Mouse (Mus musculus) embryonic facial prominence, embryonic 11.5 days (tissue): ENCODE data around the gene Spdef. TPM values are rescaled to one million over a fixed set of nuclear protein-coding genes. Genes with fewer than 3 reads are reported as not detected.

ENCODE experiments used
- ATAC-seq: fragments of 200-750 bp; cut with Nextera tagmentation; replicated peaks from 2 replicates; pipeline ENCODE4 v1.8.0; 2017; ENCODE audit warnings: low read depth; ENCODE audit not compliant: insufficient number of reproducible peaks, low FRiP score, low TSS enrichment
- DNase-seq: peaks from one replicate; pipeline ENCODE4 v3.0.0-alpha.2; 2015; ENCODE audit warnings: low spot score
- H3K27ac ChIP-seq: fragments of 300-500 bp; sonication (generic); replicated peaks from 2 replicates; pipeline ENCODE4 v1.5.1; 2014; ENCODE audit warnings: mild to moderate bottlenecking, low read depth, low read length, control low read depth
- H3K27me3 ChIP-seq: fragments of 300-500 bp; sonication (generic); 2 replicates; pipeline ENCODE4 v1.6.1; 2014; ENCODE audit warnings: mild to moderate bottlenecking, low read length, moderate library complexity, mixed read lengths; ENCODE audit not compliant: control insufficient read depth, insufficient read depth
- H3K36me3 ChIP-seq: fragments of 300-500 bp; sonication (generic); replicated peaks from 2 replicates; pipeline ENCODE4 v1.6.1; 2014; ENCODE audit warnings: low read depth, mild to moderate bottlenecking, low read length, moderate library complexity, mixed read lengths; ENCODE audit not compliant: control insufficient read depth, insufficient read depth
- H3K4me1 ChIP-seq: fragments of 300-500 bp; sonication (generic); 2 replicates; pipeline ENCODE4 v1.6.1; 2014; ENCODE audit warnings: low read length, mixed read lengths; ENCODE audit not compliant: control insufficient read depth, insufficient read depth
- H3K4me2 ChIP-seq: fragments of 300-500 bp; sonication (generic); 2 replicates; pipeline ENCODE4 v1.6.1; 2014; ENCODE audit warnings: low read depth, mild to moderate bottlenecking, control low read depth, low read length, moderate library complexity
- H3K4me3 ChIP-seq: fragments of 300-500 bp; sonication (generic); 2 replicates; pipeline ENCODE4 v1.5.1; 2014; ENCODE audit warnings: low read depth, low read length, control low read depth
- H3K9ac ChIP-seq: fragments of 300-500 bp; sonication (generic); replicated peaks from 2 replicates; pipeline ENCODE4 v1.6.1; 2014; ENCODE audit warnings: mild to moderate bottlenecking, control low read depth, low read length
- H3K9me3 ChIP-seq: fragments of 300-500 bp; sonication (generic); replicated peaks from 2 replicates; pipeline ENCODE4 v1.6.1; 2016; ENCODE audit warnings: mild to moderate bottlenecking, low read length, inconsistent platforms, mixed read lengths; ENCODE audit not compliant: control insufficient read depth
- WGBS: fragments of 180-500 bp; shearing (Covaris S2); extraction: QIAGEN DNeasy Blood & Tissue Kit; methylation state at CpG from one replicate; pipeline ENCODE4 v1.1.7; 2014; 5-methylcytosine and 5-hydroxymethylcytosine counted together
- polyA plus RNA-seq: library from polyadenylated mRNA; unstranded; fragments of >200 nt; fragmentation: Nextera tagmentation; extraction: Ambion mirVana; gene quantifications from 2 replicates; pipeline ENCODE4 v1.2.1, GENCODE M21; 2014

Spdef gene
- polyA plus RNA-seq, 1 experiment from 2014 or later = not detected

DNA sequence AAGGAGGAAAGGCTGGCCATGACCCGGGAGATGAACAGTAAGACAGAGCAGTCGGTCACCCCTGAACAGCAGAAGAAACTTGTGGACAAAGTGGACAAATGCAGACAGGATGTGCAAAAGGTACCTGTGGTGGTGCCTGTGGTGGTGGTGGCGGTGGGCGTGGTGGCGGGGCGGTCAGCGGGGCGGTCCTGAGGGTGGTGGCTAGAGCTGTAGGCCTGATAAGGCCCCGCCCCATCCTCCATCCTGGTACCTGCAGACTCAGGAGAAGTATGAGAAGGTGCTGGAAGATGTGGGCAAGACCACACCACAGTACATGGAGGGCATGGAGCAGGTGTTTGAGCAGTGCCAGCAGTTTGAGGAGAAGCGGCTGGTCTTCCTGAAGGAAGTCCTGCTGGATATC lies 23.1 kb downstream of the Spdef start:
- Histone ChIP-seq H3K9me3 (no peaks in the 10 kb centered on the region), H3K27me3 (peaks cover 5% of the 10 kb centered on the region; the same call in 1 of the 2 replicates), H3K4me2 (no peak overlapping the region), H3K9ac (no peak overlapping the region), H3K36me3 (no peaks in the 10 kb centered on the region), H3K4me3 (no peak overlapping the region), H3K4me1 (no peaks in the 10 kb centered on the region; the same call in 1 of the 2 replicates), H3K27ac (no peak overlapping the region)
- 24% methylated on average over 10 of the region's 10 CpGs for WGBS
- DNase-seq = no peak
- ATAC-seq = no peak

DNA sequence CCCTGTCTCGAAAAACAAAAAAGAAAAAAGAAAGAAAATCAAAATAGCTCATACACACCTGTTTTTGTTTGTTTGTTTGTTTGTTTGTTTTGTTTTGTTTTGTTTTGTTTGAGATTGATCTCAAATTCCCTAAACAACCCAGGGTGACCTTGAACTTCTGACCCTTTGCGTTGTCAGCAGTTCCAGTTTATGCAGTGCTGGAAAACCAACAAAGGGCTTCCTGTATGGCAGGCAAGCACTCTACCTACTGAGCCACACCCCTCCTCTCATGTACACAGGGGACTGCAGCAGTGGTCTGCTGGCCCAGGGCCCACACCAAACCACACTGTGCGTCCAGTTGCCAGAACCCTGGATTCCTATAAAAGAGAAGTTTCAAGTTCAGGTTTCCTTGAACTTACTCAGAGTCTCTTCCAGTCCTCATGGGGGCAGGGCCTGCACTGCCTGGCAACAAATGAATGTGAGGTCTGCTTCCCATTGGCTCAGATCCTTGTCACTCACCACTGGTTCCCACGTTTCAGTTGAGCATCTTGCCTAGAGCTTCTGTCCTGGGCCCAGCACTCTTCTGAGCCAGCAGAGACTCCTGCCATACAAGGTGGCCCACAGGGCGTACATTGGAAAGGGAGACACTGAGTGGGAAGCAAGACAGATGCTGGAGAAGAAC lies 24.7 kb downstream of the Spdef start:
- no peaks in the 10 kb centered on the region; the same call in 1 of the 2 replicates for H3K4me1 ChIP-seq
- H3K9ac ChIP-seq = no peak overlapping the region
- H3K4me2 ChIP-seq = no peak overlapping the region
- no peaks in the 10 kb centered on the region for H3K9me3 ChIP-seq
- no peak overlapping the region for H3K27ac ChIP-seq
- DNase-seq (no peak), ATAC-seq (no peak)
- WGBS = 61% methylated on average over 5 of the region's 5 CpGs
- H3K4me3 ChIP-seq = no peak overlapping the region
- H3K36me3 ChIP-seq = no peaks in the 10 kb centered on the region
- peaks cover 5% of the 10 kb centered on the region; the same call in 1 of the 2 replicates for H3K27me3 ChIP-seq

- H3K27me3 ChIP-seq = peaks cover 5% of the 10 kb centered on the region; the same call in 1 of the 2 replicates
These were observed 26.2 kb downstream of the Spdef start for GRCm38 (mm10) chr17:27702518-27702917.

GRCm38 (mm10) chr17:27701856-27702255 lies 26.9 kb downstream of the Spdef start:
- H3K4me1 ChIP-seq = no peaks in the 10 kb centered on the region; the same call in 1 of the 2 replicates
- no peak overlapping the region for H3K4me2 ChIP-seq
- no peaks in the 10 kb centered on the region for H3K36me3 ChIP-seq
- 71% methylated on average over 6 of the region's 6 CpGs for WGBS
- peak; percentile 12; the same call in 1 of the 2 replicates for ATAC-seq
- H3K27me3 ChIP-seq = peaks cover 5% of the 10 kb centered on the region; the same call in 1 of the 2 replicates
- H3K9ac ChIP-seq = no peak overlapping the region
- no peaks in the 10 kb centered on the region for H3K9me3 ChIP-seq
- DNase-seq = no peak
- H3K4me3 ChIP-seq = no peak overlapping the region
- H3K27ac ChIP-seq = no peak overlapping the region

More at GRCm38 (mm10) chr17:27702518-27702917, 26.2 kb downstream of the Spdef start:
- H3K4me3 ChIP-seq = peak overlapping the region; percentile 29
- H3K4me2 ChIP-seq = peak overlapping the region; percentile 54
- DNase-seq = peak; percentile 73
- no peaks in the 10 kb centered on the region for H3K36me3 ChIP-seq
- WGBS = 3% methylated on average over 34 of the region's 34 CpGs
- no peak; the same call in 1 of the 2 replicates for ATAC-seq
- H3K9ac ChIP-seq = no peak overlapping the region
- H3K9me3 ChIP-seq = no peaks in the 10 kb centered on the region
- H3K27ac ChIP-seq = no peak overlapping the region
- no peaks in the 10 kb centered on the region; the same call in 1 of the 2 replicates for H3K4me1 ChIP-seq

- no peaks in the 10 kb centered on the region; the same call in 1 of the 2 replicates for H3K4me1 ChIP-seq
- 72% methylated on average over 2 of the region's 2 CpGs for WGBS
- no peaks in the 10 kb centered on the region for H3K9me3 ChIP-seq
- H3K36me3 ChIP-seq = no peaks in the 10 kb centered on the region
- no peak for DNase-seq
- H3K4me2 ChIP-seq = no peak overlapping the region
- no peak overlapping the region for H3K9ac ChIP-seq
- H3K27ac ChIP-seq = no peak overlapping the region
- H3K4me3 ChIP-seq = no peak overlapping the region
- ATAC-seq = no peak
- no peaks in the 10 kb centered on the region; the same call in 1 of the 2 replicates for H3K27me3 ChIP-seq
These were observed 27.9 kb downstream of the Spdef start for GRCm38 (mm10) chr17:27700812-27701211.

DNA sequence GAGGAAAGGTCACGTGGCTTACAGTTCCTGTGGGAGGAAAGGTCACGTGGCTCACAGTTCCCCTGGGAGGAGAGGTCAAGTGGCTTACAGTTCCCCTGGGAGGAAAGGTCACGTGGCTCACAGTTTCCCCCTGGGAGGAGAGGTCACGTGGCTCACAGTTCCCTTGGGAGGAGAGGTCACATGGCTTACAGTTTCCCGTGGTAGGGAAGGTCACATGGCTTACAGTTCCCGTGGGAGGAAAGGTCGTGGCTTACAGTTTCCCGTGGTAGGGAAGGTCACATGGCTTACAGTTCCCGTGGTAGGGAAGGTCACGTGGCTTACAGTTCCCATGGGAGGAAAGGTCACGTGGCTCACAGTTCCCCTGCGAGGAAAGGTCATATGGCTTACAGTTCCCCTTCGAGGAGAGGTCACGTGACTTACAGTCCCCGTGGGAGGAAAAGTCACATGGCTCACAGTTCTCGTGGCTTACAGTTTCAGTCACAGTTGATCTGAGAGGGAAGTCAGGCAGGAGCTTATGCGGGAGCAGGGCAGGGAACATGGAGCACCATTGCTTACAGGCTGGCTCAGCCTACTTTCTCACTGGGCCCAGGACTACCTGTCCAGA lies 29.0 kb downstream of the Spdef start:
- no peak overlapping the region for H3K4me2 ChIP-seq
- H3K9me3 ChIP-seq = no peaks in the 10 kb centered on the region
- DNase-seq (no peak), ATAC-seq (no peak)
- 83% methylated on average over 17 of the region's 17 CpGs for WGBS
- no peaks in the 10 kb centered on the region for H3K36me3 ChIP-seq
- H3K27ac ChIP-seq = no peak overlapping the region
- no peaks in the 10 kb centered on the region; the same call in 1 of the 2 replicates for H3K4me1 ChIP-seq
- H3K27me3 ChIP-seq = no peaks in the 10 kb centered on the region; the same call in 1 of the 2 replicates
- H3K4me3 ChIP-seq = no peak overlapping the region
- no peak overlapping the region for H3K9ac ChIP-seq

DNA sequence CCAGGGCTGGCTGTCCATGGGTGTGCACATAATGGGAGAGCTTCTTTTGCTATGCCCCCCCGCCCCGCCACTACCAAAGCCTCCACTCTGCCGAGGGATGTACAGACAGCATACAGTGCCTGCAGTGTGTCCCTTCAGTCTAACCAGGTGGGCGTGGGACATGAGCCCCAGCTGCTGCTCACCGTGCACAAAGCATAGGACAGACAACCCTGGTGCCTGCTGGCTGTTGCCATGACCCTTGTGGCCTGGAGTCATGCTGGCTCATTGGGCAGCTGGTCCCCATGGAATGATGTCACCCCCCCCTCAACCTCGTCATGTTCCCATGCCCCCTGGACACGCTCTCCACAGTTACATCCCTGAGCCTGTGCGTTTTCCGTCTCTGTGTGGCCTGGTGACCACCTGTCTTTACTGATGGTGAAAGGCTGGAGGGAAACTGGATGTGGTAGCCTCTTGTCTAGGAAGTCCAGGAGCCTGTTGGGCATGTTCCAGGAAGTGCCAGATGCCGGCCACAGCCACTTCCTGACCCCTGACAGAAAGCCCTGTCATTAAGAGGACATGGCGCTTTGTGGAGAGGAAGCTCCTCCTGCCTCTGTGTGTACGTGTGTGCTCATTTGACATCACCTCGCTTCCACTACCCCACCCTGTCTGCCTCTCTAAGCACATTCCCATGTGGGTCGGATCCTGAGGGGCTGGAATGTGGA lies 37.6 kb downstream of the Spdef start:
- no peak overlapping the region for H3K4me3 ChIP-seq
- no peak for ATAC-seq
- peaks cover 3% of the 10 kb centered on the region; the same call in 1 of the 2 replicates for H3K27me3 ChIP-seq
- DNase-seq = no peak
- H3K36me3 ChIP-seq = no peaks in the 10 kb centered on the region
- H3K4me1 ChIP-seq = no peaks in the 10 kb centered on the region
- 62% methylated on average over 14 of the region's 14 CpGs for WGBS
- no peak overlapping the region for H3K27ac ChIP-seq
- H3K9me3 ChIP-seq = no peaks in the 10 kb centered on the region
- no peak overlapping the region for H3K9ac ChIP-seq
- H3K4me2 ChIP-seq = no peak overlapping the region
